Mouse (Mus musculus) kidney, adult 8-10 months (tissue): ENCODE data around the gene Rpl18a.

Experiments
- DNase-seq, 2 experiments: peaks; one replicate each; pipeline ENCODE4 v3.0.0; 2022

Rpl18a gene

GRCm38 (mm10) chr8:70897021-70897680 lies at the start of gene Rpl18a:
Gene Rpl18a, minus strand, starts transcription at chr8:70897412.
- DNase-seq: peak; percentile 97 to 99

DNA sequence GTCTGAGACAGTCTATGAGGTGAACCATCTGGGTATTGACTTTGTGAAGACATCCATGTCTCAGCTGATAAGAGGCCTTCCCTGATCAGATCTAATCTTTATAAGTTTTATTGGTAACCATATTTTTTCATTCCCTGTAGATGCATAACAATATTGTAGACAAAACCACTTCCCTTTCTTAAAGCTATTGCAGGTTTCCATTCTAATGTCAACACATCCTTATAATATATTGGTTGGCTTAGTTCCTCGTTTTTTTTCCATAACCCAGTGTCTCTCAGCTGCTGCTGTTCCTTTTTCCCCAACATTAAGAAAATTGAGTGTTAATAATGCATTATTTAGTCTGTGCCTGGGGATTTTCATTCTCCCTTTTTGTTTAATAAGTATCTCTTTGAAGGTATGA lies 46.0 kb upstream of the Rpl18a start:
- DNase-seq: no peak

GRCm38 (mm10) chr8:70941478-70941877 lies 44.3 kb upstream of the Rpl18a start:
- no peak for DNase-seq

GRCm38 (mm10) chr8:70937200-70937599 lies 40.0 kb upstream of the Rpl18a start:
- DNase-seq: no peak

GRCm38 (mm10) chr8:70934786-70935185 lies 37.6 kb upstream of the Rpl18a start:
- DNase-seq: no peak

GRCm38 (mm10) chr8:70933036-70933435 lies 35.8 kb upstream of the Rpl18a start:
- no peak for DNase-seq

GRCm38 (mm10) chr8:70931731-70932130 lies 34.5 kb upstream of the Rpl18a start:
- no peak for DNase-seq

DNA sequence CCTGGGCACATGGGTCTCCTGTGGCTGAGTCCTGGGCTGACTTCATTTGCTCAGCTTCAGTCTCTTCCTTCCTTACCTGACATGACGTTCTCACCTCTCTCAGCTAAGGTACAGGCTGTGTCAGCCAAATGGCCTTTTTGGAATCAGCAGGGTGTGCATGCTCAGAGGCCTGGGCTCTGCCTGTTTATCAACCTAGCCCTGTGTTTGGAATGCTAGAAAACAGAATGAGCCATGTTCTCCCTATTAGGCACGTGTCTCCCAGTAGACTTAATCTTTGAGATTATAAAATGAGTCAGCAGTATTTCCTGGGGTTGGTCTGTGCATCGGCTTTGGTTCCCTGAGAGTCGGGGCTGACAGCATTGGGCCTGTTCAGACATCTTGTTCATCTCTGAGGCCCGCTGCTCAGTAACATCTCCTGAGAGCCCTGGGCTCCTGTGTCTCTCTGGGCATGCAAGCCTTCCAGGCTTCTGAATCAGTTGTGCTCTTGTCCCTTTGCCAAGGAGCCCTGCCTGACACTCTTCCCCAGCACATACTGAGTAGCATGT lies 31.6 kb upstream of the Rpl18a start:
- DNase-seq: no peak

GRCm38 (mm10) chr8:70928096-70928495 lies 30.9 kb upstream of the Rpl18a start:
- DNase-seq: no peak

DNA sequence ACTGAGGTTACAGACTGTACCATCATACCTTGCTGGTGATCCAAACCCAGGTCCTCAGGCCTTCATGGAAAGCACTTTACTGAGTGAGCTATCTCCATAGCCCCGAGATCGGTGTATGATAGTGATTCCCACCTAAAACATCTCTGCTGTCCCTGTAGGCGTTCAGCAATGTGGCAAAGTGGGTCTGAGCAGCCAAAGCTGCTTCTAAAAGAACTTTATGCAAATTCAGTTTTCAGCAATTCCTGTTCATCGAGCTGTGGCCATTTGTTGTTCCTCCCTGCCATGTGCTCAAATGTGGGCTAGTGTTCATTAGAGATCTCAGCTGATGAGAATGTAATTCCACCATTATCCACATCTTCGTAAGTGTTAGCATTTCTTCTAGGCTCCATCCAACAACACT lies 29.2 kb upstream of the Rpl18a start:
- no peak for DNase-seq

- DNase-seq: no peak
These were observed 28.5 kb upstream of the Rpl18a start for GRCm38 (mm10) chr8:70925754-70926153.

DNA sequence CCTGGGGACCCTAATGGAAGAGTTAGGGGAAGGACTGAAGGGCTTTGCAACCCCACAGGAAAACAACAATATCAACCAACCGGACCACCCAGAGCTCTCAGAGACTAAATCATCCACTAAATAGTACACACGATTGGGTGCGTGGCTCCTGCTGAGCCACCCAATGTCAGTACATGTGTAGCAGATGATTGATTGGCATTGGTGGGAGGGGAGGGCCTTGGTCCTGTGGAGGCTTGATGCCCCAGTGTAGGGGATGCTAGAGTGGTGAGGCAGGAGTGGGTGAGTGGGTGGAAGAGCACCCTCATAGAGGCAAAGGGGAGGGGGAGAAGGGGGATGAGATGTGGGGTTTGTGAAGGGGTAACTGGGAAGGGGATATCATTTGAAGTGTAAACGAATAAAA lies 26.9 kb upstream of the Rpl18a start:
- no peak for DNase-seq

DNA sequence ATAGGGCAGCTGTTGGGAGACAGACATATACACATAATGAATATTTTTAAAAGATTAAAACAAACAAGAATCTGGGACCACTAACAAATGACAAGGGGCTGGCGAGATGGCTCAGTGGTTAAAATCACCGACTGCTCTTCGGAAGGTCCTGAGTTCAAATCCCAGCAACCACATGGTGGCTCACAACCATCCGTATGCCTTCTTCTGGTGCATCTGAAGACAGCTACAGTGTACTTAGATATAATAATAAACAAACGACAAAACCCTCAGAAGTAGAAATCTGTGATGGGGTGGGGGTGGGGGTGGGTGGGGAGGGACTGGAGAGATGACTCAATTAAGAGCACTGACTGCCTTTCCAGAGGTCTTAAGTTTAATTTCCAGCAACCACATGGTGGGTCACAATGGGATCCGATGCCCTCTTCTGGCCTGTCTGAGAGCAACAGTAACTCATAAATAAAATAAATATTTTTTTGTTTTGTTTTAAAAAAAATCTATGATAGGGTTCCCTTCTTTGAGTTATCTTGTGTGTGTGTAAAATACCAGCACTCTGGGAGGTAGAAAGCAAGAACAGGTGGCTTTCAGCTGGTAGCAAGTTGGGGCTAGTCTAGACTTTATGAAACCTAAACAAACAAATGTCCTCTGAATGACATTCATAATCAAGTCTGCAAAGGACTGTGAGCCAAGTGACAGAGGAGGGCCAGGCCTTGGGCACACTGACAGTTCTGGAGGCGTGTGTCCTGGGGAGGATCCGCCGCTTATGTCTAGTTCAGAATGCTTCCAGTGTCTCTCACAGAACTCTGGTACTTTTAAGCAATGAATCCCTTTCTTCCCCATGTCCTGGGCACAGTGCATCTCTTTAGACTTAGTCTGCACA lies 23.1 kb upstream of the Rpl18a start:
- DNase-seq: no peak

DNA sequence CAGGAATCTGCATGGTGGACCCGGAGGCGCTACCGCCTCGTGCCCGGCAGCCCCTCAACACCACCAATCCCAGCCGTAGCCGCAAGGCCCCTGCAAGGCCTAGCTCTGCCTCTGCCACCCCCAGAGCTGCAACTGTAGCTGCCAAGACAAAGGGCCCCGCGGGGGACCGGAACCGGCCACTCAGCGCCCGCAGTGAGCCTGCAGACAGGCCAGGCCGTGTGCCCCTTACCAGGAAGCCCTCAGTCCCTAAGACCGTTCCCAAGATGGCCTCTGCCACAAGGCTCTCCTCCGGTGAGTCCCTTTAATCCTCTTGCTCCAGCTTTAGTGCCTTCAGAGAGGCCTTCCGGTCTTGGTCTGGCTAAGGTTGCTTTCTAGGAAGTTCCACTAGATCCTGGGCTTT lies 17.5 kb upstream of the Rpl18a start:
- no peak for DNase-seq

DNA sequence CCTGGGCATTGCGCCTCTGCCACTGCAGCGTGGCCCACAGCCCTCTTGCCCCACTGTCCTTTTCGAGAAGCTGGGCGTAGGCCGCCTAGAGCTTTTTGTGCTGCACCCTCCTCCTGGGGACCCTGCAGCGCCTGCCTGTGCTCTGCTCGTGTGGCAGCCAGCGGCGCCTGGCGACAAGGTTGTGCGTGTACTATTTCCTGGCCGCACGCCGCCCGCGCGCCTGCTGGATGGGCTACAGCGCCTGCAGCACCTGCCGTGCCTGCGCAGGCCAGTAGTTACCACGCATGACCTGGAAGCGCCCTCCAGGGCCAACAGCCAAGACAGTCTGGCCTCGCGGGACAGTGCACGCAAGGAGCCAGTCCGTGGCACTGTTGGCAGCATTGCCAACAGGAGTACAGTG lies 16.3 kb upstream of the Rpl18a start:
- no peak for DNase-seq

DNA sequence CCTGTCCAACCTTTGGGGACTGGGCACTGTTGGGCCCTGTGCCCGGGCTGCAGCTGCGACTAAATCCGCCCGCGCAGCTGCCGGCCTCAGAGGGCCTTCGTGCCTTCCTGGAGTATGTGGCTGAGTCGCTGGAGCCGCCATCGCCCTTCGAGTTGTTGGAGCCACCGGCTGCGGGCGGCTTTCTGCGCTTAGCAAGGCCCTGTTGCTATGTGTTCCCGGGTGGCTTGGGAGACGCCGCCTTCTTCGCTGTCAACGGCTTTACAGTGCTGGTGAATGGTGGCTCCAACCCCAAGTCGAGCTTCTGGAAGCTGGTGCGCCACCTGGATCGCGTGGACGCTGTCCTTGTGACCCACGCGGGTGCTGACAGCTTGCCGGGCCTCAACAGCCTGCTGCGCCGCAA lies 15.7 kb upstream of the Rpl18a start:
- DNase-seq: no peak

DNA sequence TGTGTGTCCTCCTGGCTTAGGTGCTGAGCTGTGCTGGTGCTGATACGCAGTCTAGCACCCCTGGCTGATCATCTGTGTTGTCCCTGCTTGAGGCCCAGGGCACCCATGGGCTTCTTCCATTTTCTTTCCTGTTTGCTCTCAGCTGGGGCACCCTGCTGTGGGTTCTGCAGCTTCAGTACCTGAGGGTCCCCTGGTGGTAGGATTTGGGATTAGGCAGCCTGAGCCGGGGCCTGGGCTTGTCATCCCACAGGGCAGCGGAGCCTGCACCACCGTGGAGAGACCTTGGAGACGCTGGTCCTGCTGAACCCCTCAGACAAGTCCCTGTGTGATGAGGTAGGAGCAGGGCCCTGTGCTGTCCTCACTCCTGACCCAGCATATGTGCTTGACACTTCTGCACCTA lies 14.4 kb upstream of the Rpl18a start:
- DNase-seq: no peak

DNA sequence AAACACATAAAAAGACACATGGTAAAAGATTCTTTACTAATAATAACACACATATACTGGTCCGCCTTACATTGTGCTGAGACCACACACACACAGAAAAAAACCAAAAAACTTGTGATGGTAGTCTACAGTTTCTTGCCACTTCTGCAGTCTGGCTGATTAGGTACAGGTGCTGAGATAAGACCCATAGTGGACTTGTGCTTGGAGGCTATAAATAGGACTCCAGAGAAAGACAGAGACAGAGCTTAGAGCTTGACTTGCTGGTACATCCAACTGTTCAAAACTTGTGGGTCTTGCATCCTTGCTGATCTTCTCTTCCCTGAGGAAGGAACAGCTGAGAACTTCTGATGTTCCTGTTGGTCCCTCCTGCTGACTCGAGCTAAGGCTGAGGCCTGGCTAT lies 10.3 kb upstream of the Rpl18a start:
- DNase-seq: no peak

DNA sequence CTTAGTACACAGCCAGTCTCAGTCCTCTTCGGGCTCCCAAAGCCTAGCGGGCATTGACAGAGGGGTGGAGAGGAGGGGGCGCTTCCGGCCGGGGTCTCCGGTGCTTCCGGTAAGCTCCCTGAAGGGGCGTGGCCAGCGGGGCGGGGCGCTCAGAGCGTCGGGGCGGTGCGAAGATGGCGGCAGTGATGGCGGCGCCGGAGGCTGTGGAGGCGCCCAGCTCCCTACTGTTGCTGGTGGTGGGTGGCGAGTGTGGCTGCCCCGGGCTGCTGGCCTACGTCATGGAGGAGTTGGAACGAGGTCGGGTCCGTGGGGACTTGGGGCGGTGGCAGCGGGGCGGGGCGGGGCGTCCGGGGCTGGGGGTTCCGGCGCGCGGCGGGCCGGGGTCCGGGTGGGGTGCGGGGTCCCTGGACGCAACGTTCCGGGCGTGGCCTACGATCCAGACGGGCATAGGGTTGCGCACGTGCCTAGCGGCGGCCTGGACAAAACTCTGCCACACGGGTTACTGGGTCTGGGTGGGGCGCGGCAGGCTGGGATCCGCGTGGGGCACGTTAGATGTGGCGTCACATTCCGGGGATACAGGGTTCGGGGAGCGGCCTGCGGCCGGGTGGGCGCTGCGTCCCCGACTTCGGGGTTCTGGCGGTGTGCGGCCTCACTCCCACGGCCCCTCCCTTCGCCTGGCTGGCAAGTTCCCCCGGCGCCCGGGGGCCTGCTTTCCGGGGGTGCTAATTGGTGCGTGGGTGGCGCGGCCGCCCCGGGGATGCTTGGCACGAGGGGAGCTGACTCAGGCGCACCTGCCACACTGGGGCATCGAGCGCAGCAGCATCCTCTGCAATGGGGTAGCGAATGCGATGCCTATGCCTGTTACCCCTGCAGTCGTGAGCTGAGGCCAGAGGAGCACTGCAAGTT lies 8.9 kb upstream of the Rpl18a start, which contains the start of gene Map1s:
TSS of gene Map1s (plus strand) at position 102 of the 906 bp plus-strand sequence.
- DNase-seq: peak; percentile 48 to 60

- no peak for DNase-seq
These were observed 8.2 kb upstream of the Rpl18a start for GRCm38 (mm10) chr8:70905463-70905830.

- peak; percentile 52 to 73 for DNase-seq
These were observed 7.3 kb upstream of the Rpl18a start for GRCm38 (mm10) chr8:70904532-70904931.

DNA sequence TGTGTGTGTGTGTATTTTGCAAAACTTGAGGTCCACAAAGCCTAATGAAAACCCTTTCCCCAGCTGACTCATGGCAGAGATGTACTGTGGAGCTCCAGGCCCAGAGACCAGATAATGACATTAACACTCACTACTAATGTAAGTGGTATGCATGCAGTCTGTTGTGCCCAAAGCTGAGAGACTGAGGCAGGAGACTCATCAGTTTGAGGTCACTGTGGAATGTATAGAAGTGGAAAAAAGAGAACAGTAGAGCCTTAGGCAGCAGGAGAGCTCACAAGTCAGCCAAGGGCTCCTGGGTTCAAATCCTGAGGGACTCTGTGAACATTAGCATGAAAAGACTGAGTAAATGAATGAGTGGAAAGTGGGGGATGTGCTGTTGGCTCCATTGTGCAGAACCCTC lies 6.4 kb upstream of the Rpl18a start:
- DNase-seq: no peak

DNA sequence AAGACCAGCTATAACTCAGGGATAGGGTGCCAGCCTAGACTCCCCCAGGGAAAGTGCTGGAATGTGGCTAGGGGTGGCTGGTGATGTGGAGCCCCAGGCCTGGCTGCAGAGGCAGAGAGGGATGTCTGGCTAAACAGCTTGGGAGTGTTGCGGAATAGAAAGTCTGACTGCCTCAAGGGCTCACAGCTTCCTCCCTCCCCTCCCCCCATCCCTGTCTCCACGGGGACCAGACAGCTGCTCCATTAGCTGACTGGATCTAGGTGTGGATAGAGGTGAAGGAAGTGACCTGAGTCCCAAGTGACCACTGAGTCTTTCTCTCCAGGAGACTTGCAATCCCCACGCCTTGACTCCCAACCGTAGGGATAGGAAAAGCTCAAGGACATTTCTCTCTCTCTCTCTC lies 5.9 kb upstream of the Rpl18a start:
- DNase-seq: no peak
